Mouse (Mus musculus) thymus, postnatal 0 days (tissue): ENCODE measurements at regions not wholly inside any gene's neighbourhood (a gene's known extent, or its start where the extent isn't known, plus 50 kb on each side); places are given as distances from the start of the nearest gene placed in this dataset.

Source experiments
- DNase-seq: peaks from one replicate; pipeline ENCODE4 v3.0.0-alpha.2; 2015; ENCODE audit warnings: low spot score

GRCm38 (mm10) chr4:148723208-148723607 lies 80.1 kb downstream of the Gm572 start:
- DNase-seq: no peak

GRCm38 (mm10) chr4:148723934-148724719 lies 80.1 kb upstream of the Casz1 start:
- DNase-seq: no peak

GRCm38 (mm10) chr4:148728800-148729199 lies 75.4 kb upstream of the Casz1 start:
- no peak for DNase-seq

- DNase-seq: no peak
Measured at GRCm38 (mm10) chr4:148731586-148731985, 72.6 kb upstream of the Casz1 start.

DNA sequence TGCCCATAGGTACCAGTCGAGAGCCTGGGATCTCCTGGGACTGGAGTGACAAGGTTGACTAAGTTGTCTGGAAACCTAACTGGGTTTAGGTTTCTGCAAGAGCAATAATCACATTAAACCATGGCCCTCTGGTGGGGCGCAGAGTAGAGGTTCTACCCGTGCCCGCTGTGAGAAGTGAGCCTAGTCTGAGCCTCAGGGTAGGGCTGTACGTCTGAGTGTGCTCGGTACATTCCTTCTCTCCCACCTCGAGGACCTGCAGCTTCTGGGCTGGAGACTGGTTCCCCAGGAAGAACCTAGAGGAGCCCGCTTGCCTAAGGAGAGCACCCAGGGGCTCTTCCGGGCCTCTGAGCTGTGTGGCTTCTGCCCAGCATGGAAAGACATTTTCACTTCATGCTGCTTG lies 70.2 kb upstream of the Casz1 start:
- DNase-seq: no peak

DNA sequence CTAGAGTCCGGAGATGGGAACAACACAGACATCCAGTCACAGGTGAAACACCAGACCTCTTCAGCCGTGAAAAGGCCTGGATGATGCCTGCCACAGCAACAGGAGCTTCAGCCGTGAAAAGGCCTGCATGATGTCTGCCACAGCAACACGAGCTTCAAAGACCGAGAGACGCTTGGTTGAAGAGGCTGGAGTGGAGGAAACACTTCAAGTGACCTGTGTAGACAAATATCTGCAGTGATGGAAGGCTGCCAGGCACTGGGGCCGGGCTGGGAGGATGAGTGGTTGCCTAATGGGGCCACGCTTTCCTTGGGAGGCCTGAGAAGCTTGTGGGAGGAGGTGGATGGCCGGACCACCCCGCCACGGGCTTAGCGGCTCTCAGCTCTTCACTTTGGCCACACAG lies 69.7 kb upstream of the Casz1 start:
- no peak for DNase-seq

GRCm38 (mm10) chr4:148738601-148739530 lies 65.4 kb upstream of the Casz1 start:
- DNase-seq: no peak

DNA sequence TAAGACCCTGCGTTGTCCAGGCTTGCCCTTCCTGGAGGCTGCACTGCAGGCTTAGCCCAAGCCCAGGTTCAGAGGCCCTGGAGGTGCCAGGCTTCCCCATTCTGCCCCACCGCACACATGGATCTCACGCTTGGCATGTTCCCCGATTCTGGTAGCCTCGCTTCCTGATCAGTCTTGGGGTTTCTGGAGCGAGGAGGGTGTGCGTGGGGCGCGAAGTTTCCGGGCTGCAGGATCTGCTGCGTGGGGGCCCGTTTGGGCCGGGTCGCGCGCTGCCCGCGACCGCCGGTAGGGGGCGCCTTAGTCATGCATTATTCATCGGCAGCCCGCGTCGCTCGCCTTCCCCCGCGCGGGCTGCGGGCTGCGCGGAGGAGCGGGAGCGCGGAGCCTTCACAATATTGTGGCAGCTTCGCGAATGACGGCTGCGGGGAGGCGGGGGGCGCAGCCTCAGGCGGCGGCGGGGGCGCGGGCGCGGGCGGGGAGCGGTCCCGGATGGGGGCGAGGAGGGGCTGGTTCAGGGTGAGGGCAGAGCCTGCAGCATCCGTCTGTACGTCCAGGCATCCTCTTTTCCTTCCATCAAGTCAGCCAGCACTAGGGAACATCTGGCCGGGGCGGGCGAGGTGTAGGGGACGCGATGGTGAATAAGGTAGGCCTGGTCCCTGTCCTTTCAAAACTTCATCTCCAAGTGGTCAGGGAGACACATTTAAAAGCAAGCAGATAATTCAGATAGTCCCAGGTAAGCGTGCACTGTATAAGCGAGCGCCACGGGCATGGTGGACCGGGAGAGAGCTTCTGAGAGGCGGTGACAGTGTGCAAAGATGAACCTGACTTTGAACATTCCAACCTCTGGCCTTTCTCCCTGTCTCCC lies 61.4 kb upstream of the Casz1 start:
- peak; percentile 68 for DNase-seq

- DNase-seq: no peak
Measured at GRCm38 (mm10) chr4:148743414-148743844, 60.8 kb upstream of the Casz1 start.

- DNase-seq: no peak
Measured at GRCm38 (mm10) chr4:148744053-148744452, 60.2 kb upstream of the Casz1 start.

- DNase-seq: no peak
Measured at GRCm38 (mm10) chr4:148746460-148747314, 57.5 kb upstream of the Casz1 start.

GRCm38 (mm10) chr4:148747315-148747644 lies 56.9 kb upstream of the Casz1 start:
- DNase-seq: no peak

DNA sequence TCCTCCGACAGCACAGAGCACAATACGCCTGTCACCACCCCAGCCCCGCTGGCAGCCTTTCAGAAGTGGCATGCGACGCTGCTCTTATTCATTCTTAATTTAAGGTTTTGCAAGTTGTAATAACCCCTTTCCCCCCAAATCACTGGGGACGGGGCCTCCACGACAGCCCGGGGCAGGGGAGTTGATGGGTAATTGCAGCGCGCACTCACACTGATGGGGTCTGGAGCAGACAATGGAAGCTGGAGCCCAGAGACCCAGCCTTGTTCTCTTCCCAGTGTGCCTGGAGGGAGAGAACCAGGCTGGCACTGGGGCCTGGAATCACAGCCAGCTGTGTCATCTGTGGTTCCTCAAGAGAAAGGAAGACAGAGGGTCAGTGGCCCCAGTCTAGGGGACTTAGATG lies 54.2 kb upstream of the Casz1 start:
- DNase-seq: no peak

DNA sequence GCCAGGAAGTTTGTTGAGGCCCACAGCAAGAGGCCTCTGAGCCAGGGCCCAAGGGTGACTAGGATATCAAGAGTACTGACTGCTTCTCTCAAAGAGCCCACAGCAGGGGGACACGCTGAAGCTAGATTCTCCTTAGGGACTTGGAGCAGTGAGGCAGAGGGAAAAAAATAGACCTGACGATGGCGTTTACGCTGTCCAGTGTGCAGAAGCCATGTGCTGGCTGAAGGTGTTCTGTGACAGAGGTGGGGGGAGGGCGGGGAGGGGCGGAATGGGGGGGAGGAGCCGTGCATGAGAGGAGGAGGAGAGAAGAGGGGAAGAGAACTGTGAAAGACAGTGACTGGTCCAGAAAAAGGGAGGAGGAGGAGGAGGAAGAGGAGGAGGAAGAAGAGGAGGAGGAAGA lies 52.6 kb upstream of the Casz1 start:
- no peak for DNase-seq

DNA sequence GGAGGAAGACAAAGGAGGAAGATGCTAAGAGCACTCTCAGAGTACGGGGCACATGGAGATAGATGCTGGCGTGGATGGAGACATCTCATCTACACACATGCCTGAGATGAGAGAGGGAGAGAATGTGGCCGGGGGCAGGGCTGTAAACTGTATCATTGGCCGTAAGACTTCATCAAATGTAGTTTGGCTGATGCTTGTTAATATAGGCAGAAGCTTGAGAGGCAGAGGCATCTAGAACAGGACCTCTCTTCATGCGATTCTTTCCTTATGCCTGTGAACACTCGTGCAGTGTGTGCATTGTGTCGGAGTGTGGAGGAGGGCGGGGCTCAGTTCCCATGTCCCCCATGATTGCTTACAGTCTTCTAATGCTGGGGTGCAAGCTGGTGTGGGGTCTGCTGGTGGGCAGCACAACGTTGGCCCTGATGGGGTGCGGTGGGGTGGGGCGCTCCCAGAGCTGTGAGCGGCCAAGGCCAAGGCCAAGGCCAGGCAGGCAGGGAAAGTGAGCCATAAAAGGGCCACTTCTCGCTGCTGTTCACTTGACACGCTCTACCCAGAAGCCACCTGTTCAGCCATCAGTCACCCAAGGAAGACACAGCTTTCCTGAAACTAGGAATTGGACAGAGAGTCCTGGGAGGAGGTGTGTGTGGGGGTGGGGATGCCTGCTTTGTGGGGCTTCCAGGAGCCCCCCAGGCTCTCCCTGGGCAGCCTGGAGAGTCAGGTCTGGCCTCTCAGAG lies 51.7 kb upstream of the Casz1 start:
- no peak for DNase-seq

- DNase-seq: no peak
Measured at GRCm38 (mm10) chr4:148753143-148753798, 51.0 kb upstream of the Casz1 start.

- no peak for DNase-seq
Measured at GRCm38 (mm10) chr4:148753849-148754248, 50.4 kb upstream of the Casz1 start.
